Mouse (Mus musculus) urinary bladder, postnatal 36 days (tissue): ENCODE measurements around the gene Zfp712.

Experiments used
- DNase-seq, 2 experiments: peaks; one replicate each; pipeline ENCODE4 v3.0.0; 2022; ENCODE audit warnings: low spot score in 2 of 2, mixed read lengths in 1 of 2

Gene Zfp712

GRCm38 (mm10) chr13:67060786-67061358, at the start of gene Zfp712:
Zfp712 (minus strand) TSS chr13:67061170.
- peak; percentile 93 for DNase-seq

- DNase-seq = no peak
Measured at GRCm38 (mm10) chr13:67108821-67109206, 47.8 kb upstream of the Zfp712 start.

- DNase-seq = peak; percentile 83 to 90
Measured at GRCm38 (mm10) chr13:67108194-67108820, 47.3 kb upstream of the Zfp712 start, which contains the start of gene Gm28557. Gm28557 (minus strand) TSS chr13:67108604.

GRCm38 (mm10) chr13:67107681-67108080, 46.7 kb upstream of the Zfp712 start:
- no peak for DNase-seq

GRCm38 (mm10) chr13:67097876-67098275, 36.9 kb upstream of the Zfp712 start, which contains the start of gene Zfp708:
Zfp708 (minus strand) TSS chr13:67097976.
- DNase-seq = no peak

GRCm38 (mm10) chr13:67090154-67090553, 29.2 kb upstream of the Zfp712 start:
- DNase-seq = no peak

GRCm38 (mm10) chr13:67081946-67082345, 21.0 kb upstream of the Zfp712 start:
- peak in 1 of 2 experiments; percentile 8 for DNase-seq

- peak; percentile 69 to 82 for DNase-seq
Measured at GRCm38 (mm10) chr13:67081142-67081713, 20.3 kb upstream of the Zfp712 start.

GRCm38 (mm10) chr13:67077244-67077643, 16.3 kb upstream of the Zfp712 start:
- no peak for DNase-seq

- no peak for DNase-seq
Measured at GRCm38 (mm10) chr13:67072786-67073185, 11.8 kb upstream of the Zfp712 start.

GRCm38 (mm10) chr13:67065386-67065785, 4.4 kb upstream of the Zfp712 start:
- DNase-seq = no peak

GRCm38 (mm10) chr13:67062427-67062826, 1.5 kb upstream of the Zfp712 start:
- no peak for DNase-seq

GRCm38 (mm10) chr13:67060161-67060785, 697 bp downstream of the Zfp712 start:
- DNase-seq = no peak
